ENCODE assay signal across 8 mouse cellular contexts in genomic region chr11:16831974-16832464, GRCm38 (mm10).
A peak's percentile ranks its signal among the peaks of the same experiment; 100 is the strongest.
DNase-seq lines count a peak whose midpoint lies in the region; ATAC-seq and TF ChIP-seq lines count a peak whose summit lies in the region.

No protein-coding gene starts in this region.

- H3K27me3 ChIP-seq in stomach, postnatal 0 days (ENCODE audit: control insufficient read depth, insufficient read depth, low read length), result no peaks in the 10 kb centered on the region

- 65% methylated on average over 5 of the region's 5 CpGs for WGBS in stomach, postnatal 0 days

- H3K4me2 ChIP-seq in stomach, postnatal 0 days (replicated peaks; ENCODE audit: low read depth), result no peak overlapping the region

- ATAC-seq in stomach, postnatal 0 days (ENCODE audit: low FRiP score, low TSS enrichment), result no peak

- no peaks in the 10 kb centered on the region for H3K9me3 ChIP-seq in stomach, postnatal 0 days (ENCODE audit: control insufficient read depth, low read length)

- DNase-seq in cerebellum, adult 9-11 months, result peak; percentile 6
- no peak for DNase-seq in cerebellum, adult 11 months
- peak; percentile 60 for DNase-seq in lung, postnatal 10 days
- no peak for DNase-seq in lung, adult 18-20 months
- peak; percentile 56 to 81 for DNase-seq in layer of hippocampus, postnatal 14 days (ENCODE audit: low spot score in 2 of 2)
- DNase-seq in stomach, postnatal 0 days (ENCODE audit: low spot score), result no peak
- DNase-seq in natural killer cell, adult 2 months (ENCODE audit: low spot score in 2 of 2), result no peak
- no peak for DNase-seq in liver

- peak overlapping the region; percentile 58 for H3K27ac ChIP-seq in stomach, postnatal 0 days (replicated peaks)

- no peaks in the 10 kb centered on the region; the same call in 1 of the 2 replicates for H3K4me1 ChIP-seq in stomach, postnatal 0 days (replicated peaks; ENCODE audit: control insufficient read depth, insufficient read depth)

- TF ChIP-seq CTCF in stomach, postnatal 0 days (IDR thresholded peaks at IDR 0.05; ENCODE audit: low read depth), result no peak

- no peaks in the 10 kb centered on the region for H3K36me3 ChIP-seq in stomach, postnatal 0 days (ENCODE audit: control insufficient read depth, insufficient read depth, low read length)

- TF ChIP-seq EP300 in stomach, postnatal 0 days (optimal IDR thresholded peaks at IDR 0.05), result no peak

- no peak overlapping the region for H3K4me3 ChIP-seq in stomach, postnatal 0 days (ENCODE audit: low read depth, low read length)

- H3K9ac ChIP-seq in stomach, postnatal 0 days (ENCODE audit: low read length), result no peak overlapping the region

Comparison
In these comparisons a context has a peak if more than half of its experiments do, and no peak if none do; other contexts are left out.
1. DNase-seq: peak in cerebellum, adult 9-11 months (single experiment), lung, postnatal 10 days (single experiment) and layer of hippocampus, postnatal 14 days (2 of 2); none in cerebellum, adult 11 months (single experiment), lung, adult 18-20 months (0 of 2), stomach, postnatal 0 days (single experiment), natural killer cell, adult 2 months (0 of 2) and liver (single experiment).